ENCODE assay signal across 7 mouse cellular contexts in genomic region chr5:92698131-92698836, GRCm38 (mm10). TPM values are rescaled to one million over a fixed set of nuclear protein-coding genes. Genes with fewer than 3 reads are reported as not detected.
DNase-seq lines count a peak whose midpoint lies in the region; ATAC-seq and TF ChIP-seq lines count a peak whose summit lies in the region.

No protein-coding gene starts in this region.

- peaks cover 33% of the 10 kb centered on the region for H3K4me1 ChIP-seq in E14TG2a.4 (replicated peaks; ENCODE audit: low read depth, low read length)
- H3K4me1 ChIP-seq in forebrain, embryonic 15.5 days: peaks cover 29% of the 10 kb centered on the region

- no peaks in the 10 kb centered on the region for H3K36me3 ChIP-seq in E14TG2a.4 (ENCODE audit: insufficient read depth, low read length)
- no peaks in the 10 kb centered on the region for H3K36me3 ChIP-seq in forebrain, embryonic 15.5 days

- H3K4me3 ChIP-seq in E14TG2a.4 (replicated peaks; ENCODE audit: low read length): peak overlapping the region; percentile 55
- peak overlapping the region; percentile 38 for H3K4me3 ChIP-seq in forebrain, embryonic 15.5 days

- DNase-seq in ES-CJ7 (ENCODE audit: low read depth, low spot score): peak; percentile 47
- DNase-seq in mesoderm, embryonic 11.5 days (ENCODE audit: low read depth, low spot score): peak; percentile 74
- DNase-seq in cerebellum, postnatal 4 days (ENCODE audit: low spot score in 2 of 2): no peak
- no peak for DNase-seq in right cerebral cortex, postnatal 36 days (ENCODE audit: low spot score in 2 of 2)
- no peak for DNase-seq in adrenal gland, postnatal 10 days

- peak; percentile 86 for ATAC-seq in forebrain, embryonic 15.5 days (replicated peaks)

- no peak for TF ChIP-seq CTCF in E14TG2a.4 (conservative IDR thresholded peaks at IDR 0.05; ENCODE audit: low read length)

- H3K27ac ChIP-seq in forebrain, embryonic 15.5 days (replicated peaks): peak overlapping the region; percentile 83

- peak overlapping the region; percentile 46 for H3K4me2 ChIP-seq in forebrain, embryonic 15.5 days (replicated peaks)

- H3K9ac ChIP-seq in forebrain, embryonic 15.5 days (replicated peaks): peak overlapping the region; percentile 45

- H3K27me3 ChIP-seq in E14TG2a.4 (ENCODE audit: insufficient read depth, low read length): peaks cover 5% of the 10 kb centered on the region; the same call in 1 of the 2 replicates
- no peaks in the 10 kb centered on the region for H3K27me3 ChIP-seq in forebrain, embryonic 15.5 days

- 1% methylated on average over 15 of the region's 15 CpGs for WGBS in forebrain, embryonic 15.5 days

- H3K9me3 ChIP-seq in E14TG2a.4 (ENCODE audit: low read length): no peaks in the 10 kb centered on the region
- H3K9me3 ChIP-seq in forebrain, embryonic 15.5 days: no peaks in the 10 kb centered on the region

RNA-seq across cellular contexts. Expression of gene Shroom3, which starts 15.0 kb away (rescaled TPM):
- polyA plus RNA-seq in forebrain, embryonic 15.5 days (2015; fragmentation: Nextera tagmentation; extraction: Ambion mirVana): 2.4 and 2.9 TPM in 2 replicates
- 1 to 10 TPM; 8.5 to 9.7 TPM for total RNA-seq in adrenal gland, postnatal 10 days (2021)

RNA-seq across cellular contexts. Expression of gene Ccdc158, which starts 23.2 kb away (rescaled TPM):
- 0.45 and 0.75 TPM in 2 replicates for polyA plus RNA-seq in forebrain, embryonic 15.5 days (2015; fragmentation: Nextera tagmentation; extraction: Ambion mirVana)
- total RNA-seq in adrenal gland, postnatal 10 days (2021): under 1 TPM; 0.33 to 0.73 TPM

Comparison
In these comparisons a context has a peak if more than half of its experiments do, and no peak if none do; other contexts are left out.
1. DNase-seq: peak in ES-CJ7 (single experiment) and mesoderm, embryonic 11.5 days (single experiment); none in cerebellum, postnatal 4 days (0 of 2), right cerebral cortex, postnatal 36 days (0 of 2) and adrenal gland, postnatal 10 days (single experiment).